Mouse (Mus musculus) liver, adult 2 months (tissue): ENCODE data around the gene Tor1b.

Source experiments
- CTCF ChIP-seq: fragments of 200-500 bp; IDR thresholded peaks from 2 replicates; pipeline ENCODE4 v1.5.1; 2011; ENCODE audit warnings: low read depth, low read length, control low read depth
- POLR2A ChIP-seq: fragments of 200-500 bp; IDR thresholded peaks from 2 replicates; pipeline ENCODE4 v1.6.1; 2011; ENCODE audit warnings: low read length, control low read depth; ENCODE audit not compliant: insufficient read depth; ENCODE audit errors: extremely low read depth

DNA sequence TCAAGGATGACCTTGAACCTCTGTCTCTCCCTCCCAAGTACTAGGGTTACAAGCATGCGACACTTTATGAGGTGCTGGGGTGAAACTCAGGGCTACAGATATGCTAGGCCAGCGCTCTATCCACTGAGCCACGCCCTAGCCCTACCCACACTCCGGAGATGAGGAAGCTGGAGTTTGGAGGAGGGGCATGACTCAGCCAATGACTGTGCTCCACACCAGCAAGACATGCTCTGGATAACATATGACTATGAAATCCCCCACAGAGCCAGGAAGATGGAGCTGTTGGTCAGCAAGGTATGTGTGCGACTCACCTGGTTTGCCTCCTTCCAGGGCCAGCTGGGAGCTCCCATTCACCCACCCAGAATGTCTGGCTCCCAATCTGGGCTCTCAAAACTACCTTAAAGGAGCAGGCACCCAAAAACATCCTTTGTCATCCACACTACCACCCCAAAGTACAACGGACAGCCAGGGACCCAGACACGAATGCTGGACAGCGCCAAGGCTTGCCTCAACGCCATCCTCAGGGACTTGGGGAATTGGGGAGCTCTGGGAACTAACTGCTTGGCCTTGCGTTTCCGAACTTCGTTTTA, 23.8 kb upstream of the Tor1b start:
- TF ChIP-seq POLR2A, result no peak
- 0 out of 2 replicates have a peak, but pooled peaks have one; percentile 1 for TF ChIP-seq CTCF
